Mouse (Mus musculus) CH12F3 (cell line): Measurements from ENCODE around the gene Ctdspl2.

Experiments
- in situ Hi-C: fragments of 300-500 bp; cut with MboI; formaldehyde crosslinking; loops from 2 replicates; pipeline ENCODE4 v1.14.3; 2020; ENCODE audit warnings: low sequenced_read_pairs

Ctdspl2 gene

GRCm38 (mm10) chr2:122059365-122060115 lies 103.7 kb downstream of the Ctdspl2 start:
- in situ Hi-C loops: no loop called here
